Mouse (Mus musculus): ENCODE measurements at regions not wholly inside any gene's neighbourhood (a gene's known extent, or its start where the extent isn't known, plus 50 kb on each side); places are given as distances from the start of the nearest gene placed in this dataset.

DNA sequence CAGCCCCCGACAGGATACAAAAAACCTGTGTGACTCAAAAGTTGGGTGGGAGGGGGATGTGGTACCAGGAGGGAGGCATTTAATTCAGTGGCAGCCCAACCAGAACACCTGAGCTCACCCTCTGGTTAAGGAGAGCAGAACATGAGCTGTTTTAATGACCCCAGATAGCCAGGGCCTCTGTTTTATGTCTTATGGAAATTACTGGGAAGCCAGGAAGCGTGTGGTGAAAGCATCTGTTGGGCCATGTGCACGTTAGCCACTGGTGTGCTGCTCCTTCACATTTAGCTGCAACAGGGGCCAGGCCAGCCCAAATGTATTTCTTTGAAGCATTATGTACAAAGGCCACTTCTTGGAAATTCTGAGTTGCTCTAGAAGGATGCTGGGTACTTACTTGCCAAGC lies 308.2 kb upstream of the Hnrnpa3 start:
- DNase-seq: no peak

DNA sequence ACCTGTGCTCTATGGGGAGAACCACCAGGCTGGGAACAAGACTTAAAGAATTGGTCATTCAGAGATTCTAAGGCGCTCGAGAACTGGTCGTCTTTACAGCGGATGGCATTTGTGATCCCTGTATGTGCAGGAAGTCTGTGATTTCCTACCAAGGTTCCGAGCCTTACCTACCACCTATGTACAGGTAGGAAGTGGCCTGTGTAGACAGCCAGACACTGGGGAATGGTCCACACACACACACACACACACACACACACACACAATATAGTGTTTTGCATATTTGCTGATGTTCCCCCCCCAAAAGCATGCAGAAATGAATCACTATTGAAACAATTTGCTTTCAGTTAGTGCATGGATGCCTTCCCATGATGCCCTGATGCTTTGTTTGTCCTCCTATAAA lies 307.1 kb upstream of the Hnrnpa3 start:
- DNase-seq: no peak

GRCm38 (mm10) chr2:75352564-75352963 lies 306.5 kb upstream of the Hnrnpa3 start:
- DNase-seq: no peak

GRCm38 (mm10) chr2:75356691-75357375 lies 302.2 kb upstream of the Hnrnpa3 start:
- no peak for DNase-seq

DNA sequence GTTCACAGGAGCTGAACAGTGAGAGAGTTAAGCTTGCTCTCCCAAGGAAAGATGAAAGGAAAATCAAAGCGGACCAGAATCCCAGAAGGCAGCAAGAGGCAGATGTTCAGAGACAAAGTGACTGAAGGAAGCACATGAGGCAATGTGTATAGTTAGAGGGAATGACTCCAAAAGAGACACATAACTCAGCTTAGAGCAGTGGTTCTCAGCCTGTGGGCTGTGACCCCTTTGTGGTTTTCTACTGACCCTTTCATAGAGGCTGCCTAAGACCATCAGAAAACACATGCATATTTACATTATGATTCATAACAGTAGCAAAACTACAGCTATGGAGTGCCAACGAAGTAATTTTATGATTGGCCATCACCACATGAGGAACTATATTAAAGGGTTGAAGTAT lies 301.5 kb upstream of the Hnrnpa3 start:
- no peak for DNase-seq

GRCm38 (mm10) chr2:75360936-75361335 lies 298.1 kb upstream of the Hnrnpa3 start:
- DNase-seq: no peak

GRCm38 (mm10) chr2:75376666-75377065 lies 282.4 kb upstream of the Hnrnpa3 start:
- no peak for DNase-seq

- DNase-seq: no peak
These were observed 273.4 kb upstream of the Hnrnpa3 start for GRCm38 (mm10) chr2:75385551-75386263.

DNA sequence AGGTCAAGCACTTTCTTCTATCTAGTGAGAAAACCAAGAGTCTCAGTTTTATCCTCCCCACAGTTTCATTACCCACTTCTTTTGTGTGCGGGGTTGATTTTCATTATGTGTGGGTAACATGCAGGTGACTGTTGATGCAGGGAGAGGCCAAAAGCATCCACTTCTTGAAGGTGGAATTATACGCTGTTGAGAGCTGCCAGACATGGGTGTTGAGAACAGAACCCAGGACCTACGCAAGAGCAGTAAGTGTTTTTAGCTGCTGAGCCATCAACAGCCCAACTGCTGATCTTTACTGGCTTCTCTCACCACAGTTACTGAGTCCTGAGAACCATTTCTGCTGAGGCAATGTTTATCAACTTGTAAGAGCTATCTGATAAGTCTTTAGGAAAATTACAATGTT lies 272.4 kb upstream of the Hnrnpa3 start:
- DNase-seq: no peak

DNA sequence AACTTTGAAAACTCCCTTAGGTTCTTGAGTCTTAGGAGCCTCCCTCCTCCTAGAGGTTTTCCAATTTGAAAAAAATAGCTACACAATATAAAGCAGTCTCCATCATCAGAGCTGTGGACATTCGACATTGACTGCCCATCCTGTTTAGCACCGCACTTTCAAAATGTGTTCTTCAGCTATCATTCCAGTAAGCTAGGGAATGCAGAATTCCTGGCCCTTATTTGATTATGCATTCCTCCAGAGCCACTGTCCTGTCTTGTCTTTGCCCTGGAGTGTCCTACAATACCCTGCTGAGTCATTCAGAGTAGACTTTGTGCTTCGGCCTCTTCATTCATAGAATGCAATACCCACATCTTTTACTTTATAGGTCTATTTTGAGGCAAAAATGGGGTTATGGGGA lies 267.0 kb upstream of the Hnrnpa3 start:
- no peak for DNase-seq

DNA sequence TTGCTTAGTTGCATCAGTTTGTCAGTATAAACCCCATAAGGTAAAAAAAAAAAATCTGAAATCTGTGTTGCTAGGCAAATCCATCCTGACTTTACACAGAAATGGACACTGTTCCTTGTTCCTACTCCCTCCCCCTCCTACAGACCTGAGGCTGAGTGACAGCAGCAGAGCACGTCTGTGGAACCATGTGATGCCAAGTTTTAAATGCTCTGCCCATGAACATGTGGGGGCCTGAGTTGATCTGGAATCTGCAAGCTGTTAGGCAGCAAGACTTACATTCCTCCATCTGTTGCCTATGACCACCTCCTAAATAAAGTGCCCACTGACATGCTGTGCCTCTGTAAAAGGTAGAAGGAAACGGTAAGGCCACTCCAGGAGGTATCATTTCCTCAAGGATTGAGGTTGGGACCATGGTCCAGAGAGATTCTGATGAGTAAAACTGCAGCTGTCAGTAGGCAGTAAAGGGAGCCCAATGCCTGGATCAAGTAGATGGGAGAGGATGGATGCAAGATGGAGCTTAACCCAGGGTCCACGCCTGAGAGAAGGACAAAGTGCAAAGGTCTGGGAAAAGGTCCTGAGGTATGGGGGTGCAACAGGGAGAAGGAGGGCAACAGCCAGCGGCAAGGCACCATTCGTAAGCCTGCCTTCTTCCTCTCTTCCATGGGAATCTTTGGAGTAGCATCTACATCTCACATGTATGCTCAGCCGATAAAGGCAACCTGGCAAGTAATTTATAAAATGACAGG lies 264.0 kb upstream of the Hnrnpa3 start:
- no peak for DNase-seq

- no peak for DNase-seq
These were observed 263.0 kb upstream of the Hnrnpa3 start for GRCm38 (mm10) chr2:75396016-75396415.

- DNase-seq: peak in 1 of 2 experiments; percentile 14
These were observed 258.7 kb upstream of the Hnrnpa3 start for GRCm38 (mm10) chr2:75400291-75400870.

GRCm38 (mm10) chr2:75403791-75404190 lies 255.3 kb upstream of the Hnrnpa3 start:
- DNase-seq: no peak

DNA sequence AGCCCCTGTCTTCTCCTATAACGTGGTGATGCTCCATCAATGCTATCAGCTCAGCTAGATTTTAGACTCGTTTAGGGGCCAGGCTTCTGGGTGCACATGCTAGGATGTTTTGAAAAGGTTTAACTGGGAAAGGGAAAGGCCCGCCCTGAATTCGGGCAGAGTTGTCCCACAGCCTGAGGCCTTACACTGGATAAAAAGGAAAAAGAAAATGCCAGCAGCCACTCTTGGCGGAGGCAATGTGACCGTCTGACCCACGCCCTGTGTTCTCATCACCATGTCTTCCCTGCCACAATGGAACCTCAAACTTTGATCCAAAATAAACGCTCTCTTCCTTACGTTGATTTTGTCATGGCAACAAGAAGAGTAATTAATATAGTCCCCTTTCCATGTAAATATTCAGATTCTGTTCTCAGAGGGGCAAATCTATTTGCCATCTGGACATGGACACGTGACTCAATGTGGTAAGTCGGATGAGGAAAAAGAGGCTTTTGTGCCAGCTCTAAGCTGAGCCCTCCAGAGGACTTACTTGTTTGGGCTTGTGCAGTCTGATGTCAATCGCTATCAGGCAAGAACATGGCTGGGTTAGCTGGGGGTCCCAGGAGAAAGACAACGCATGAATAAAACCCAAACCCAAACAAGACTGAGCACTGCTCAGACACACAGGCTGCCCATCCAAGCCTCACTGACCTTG lies 253.4 kb upstream of the Hnrnpa3 start:
- DNase-seq: no peak

- peak in 1 of 2 experiments; percentile 7 for DNase-seq
These were observed 252.2 kb upstream of the Hnrnpa3 start for GRCm38 (mm10) chr2:75406721-75407455.

DNA sequence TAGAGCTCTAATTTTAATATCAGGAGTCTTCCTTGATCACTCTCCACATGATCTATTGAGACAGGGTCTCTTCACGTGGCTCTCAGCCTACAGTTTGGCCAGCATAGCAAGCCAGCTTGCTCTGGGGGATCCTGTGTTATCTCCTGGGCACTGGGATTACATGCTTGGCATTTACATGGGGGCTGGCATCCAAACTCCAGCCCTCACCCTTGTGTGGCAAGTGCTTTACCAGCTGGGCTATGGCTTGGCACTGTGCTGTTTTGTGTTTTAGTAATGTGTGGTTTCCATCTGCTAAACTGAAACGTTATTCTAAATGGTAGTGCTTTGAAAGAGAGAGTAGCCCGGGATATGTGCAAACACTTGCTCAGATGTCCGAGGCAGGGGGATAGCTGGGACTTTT lies 251.5 kb upstream of the Hnrnpa3 start:
- no peak for DNase-seq

DNA sequence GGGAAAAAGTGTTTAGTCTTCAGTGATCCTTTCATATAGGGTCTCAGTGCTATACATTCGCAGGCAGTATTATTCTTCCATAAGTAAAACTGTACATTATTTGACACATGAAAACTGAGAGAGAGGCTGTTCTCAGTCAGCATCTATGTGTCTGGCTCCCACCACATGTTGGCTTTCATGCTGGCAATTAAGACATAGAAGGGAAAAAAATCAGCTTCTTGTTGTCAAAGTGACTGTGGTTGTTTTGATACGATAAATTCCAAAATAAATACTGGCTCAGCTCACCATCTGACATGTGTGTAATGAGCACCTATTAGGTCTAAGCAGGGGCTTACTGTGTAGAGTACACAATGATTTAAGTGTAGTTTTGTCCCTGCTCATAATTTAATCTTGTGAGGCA lies 251.0 kb upstream of the Hnrnpa3 start:
- DNase-seq: no peak

- DNase-seq: no peak
These were observed 249.3 kb upstream of the Hnrnpa3 start for GRCm38 (mm10) chr2:75409806-75410205.

- DNase-seq: no peak
These were observed 246.3 kb upstream of the Hnrnpa3 start for GRCm38 (mm10) chr2:75412735-75413134.

GRCm38 (mm10) chr2:75418689-75419088 lies 240.4 kb upstream of the Hnrnpa3 start:
- DNase-seq: no peak

DNA sequence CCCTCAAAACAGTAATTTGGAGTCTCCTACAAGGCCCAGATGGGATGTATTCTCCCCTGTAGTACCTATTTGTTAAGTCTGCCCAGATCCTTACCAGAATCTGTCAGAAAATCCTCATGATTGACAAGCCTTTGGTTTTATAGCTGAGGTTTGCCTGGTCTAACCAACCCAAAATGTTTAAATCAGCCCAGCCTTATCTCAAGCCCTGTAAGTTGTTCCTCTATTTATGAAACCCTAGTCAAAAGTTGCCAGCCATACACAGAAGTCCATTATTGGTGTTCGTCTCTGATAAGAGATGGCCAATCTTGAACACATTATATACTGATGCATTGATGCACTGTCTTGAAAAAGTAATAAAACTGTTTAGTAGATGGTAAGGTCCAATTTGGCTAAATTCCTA lies 239.9 kb upstream of the Hnrnpa3 start:
- no peak for DNase-seq

All from kidney, postnatal 25 days (tissue).